Mouse (Mus musculus): ENCODE data around the gene Gng3. TPM values are rescaled to one million over a fixed set of nuclear protein-coding genes. Genes with fewer than 3 reads are reported as not detected.

Gng3 gene
- not detected for polyA plus RNA-seq (2014; fragmentation: Illumina TruSeq; extraction: RNeasy Lipid Tissue Mini Kit (QIAGEN cat#74804); ENCODE audit: low read depth, low replicate concordance)

DNA sequence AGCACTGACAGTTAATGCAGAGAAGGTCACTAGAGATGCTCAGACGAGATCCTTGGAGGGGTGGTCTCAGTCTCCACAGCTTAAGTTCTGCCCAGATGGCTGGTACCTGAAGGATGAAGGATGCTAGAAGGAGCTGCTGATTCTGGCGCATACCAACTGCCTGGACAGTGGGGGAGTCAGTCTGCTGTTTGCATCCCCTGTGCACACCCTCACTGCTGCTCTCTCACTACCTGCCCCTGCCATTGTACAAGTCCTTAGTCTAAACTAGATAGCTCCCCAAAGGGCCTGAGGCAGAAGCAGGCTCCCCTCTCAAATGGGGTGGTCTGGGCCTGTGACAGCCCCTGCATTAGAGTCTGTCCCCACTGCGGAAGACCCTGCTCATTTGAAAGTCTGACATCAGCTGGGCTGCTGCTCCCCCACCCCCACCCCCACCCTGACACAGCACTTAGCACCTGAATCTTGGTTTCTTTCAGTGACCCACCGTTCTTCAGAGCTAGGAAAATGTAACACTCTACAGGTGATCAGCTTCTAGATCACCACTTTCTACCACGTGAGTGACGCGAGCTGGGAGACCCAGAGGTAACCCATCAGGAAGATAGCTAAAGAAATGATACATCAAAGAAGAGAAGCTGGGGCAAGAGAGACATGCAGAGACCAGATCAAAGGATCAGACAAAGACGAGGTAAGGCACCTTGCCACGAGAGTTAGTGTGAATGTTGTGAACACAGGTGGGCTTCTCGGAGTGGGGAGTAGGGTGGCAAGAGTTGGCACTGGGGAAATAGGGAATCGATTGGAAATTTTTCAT is at the start of gene Gng3:
Gene Gng3, minus strand, starts transcription at position 92 of the 805 bp plus-strand sequence.

DNA sequence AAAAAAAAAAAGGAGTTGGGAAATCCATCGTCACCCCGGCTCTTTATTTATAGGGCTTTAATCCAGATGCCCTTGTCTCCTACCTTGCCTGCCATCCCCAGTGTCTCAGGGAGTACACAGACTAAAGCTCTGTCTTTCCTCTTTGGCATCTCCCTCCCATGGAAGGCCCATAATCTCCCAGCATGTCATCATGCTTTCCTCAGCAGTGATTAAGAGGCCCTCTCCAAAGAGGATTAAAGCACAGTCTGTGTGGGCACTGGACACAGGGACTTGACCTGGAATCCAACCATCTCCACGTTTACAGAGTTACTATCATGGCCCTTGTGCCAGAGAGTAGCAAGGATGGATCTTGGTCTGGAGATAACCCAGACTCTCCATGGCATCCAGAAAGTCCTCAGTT is 44.6 kb upstream of the Gng3 start, which contains the start of the genes Lbhd1 and Gm49403:
Gene Lbhd1, plus strand, starts transcription at position 117 of the 400 bp plus-strand sequence.
Gene Gm49403, plus strand, starts transcription at position 315 of the 400 bp plus-strand sequence.

DNA sequence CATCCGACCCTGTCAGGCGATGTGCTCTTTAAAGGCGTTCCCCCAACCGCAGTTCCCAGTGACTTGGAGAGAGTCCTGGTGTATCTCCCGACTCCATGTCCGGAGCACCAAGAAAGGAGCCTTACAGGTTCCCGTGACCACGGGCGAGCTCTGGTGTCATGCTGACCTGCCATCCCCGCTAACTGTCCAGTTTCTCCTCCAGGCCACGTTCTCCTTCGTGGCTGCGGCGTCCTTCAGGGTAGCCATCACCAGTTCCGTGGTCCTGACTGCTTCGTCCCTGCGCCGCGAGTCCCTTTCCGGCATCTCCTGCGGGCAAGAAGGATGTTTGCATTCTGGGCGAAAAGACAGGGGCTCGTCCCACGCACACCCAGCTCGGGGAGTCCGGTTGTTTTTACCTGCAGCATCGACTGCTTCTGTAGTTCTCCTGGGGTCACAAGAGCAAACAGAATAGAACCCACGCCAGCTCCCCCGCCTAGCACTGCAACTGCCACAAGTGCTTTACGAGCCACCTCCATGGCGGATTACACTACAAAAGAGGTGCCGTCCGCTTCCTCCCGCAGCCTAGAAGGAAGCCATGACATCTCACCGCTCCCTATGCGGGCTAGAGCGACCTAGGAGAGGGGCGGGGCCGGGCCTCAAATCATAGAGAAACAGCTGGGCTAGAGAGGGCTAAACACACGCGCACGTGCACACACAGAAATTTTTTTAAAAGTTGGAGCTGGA is 41.5 kb upstream of the Gng3 start, which contains the start of gene Uqcc3:
Gene Uqcc3, minus strand, starts transcription at position 613 of the 723 bp plus-strand sequence.

DNA sequence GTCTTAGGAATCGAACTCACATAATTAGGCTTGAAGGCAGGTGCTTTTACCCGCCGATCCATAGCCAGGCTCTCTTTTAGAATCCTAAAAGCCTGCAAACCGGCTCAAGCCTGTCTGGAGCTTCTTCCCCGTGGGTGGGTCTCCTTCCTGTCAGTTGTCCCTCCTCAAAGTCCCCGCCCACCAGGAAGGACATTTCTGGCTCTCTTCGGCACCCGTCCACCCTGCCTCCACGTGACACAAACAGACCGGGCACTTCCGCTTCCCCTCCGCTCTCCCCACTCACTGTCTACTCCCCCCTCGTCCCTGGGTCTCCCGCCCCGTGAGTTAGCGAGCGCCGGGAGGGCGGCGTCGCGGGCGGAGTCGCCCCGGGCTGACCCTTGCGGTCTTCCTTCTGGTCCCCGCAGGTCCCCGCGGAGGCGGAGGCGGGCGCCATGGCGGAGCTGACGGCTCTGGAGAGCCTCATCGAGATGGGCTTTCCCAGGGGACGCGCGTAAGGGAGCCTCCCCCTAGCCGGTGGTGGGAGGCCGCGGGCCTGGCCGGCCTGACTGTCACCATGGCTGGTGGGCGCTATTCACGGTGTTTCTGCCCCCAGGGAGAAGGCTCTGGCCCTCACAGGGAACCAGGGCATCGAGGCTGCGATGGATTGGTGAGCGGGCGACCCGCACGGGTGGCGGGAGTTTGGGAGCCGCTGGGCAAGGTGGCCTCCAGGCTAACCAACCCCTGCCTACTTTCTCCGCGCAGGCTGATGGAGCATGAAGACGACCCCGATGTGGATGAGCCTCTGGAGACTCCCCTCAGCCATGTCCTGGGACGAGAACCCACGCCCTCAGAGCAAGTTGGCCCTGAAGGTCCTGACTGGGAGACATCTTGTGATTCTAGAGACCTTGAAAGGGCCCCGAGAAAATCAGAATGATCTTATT is 32.5 kb upstream of the Gng3 start, which contains the start of gene Ubxn1:
Gene Ubxn1, plus strand, starts transcription at position 230 of the 920 bp plus-strand sequence.

DNA sequence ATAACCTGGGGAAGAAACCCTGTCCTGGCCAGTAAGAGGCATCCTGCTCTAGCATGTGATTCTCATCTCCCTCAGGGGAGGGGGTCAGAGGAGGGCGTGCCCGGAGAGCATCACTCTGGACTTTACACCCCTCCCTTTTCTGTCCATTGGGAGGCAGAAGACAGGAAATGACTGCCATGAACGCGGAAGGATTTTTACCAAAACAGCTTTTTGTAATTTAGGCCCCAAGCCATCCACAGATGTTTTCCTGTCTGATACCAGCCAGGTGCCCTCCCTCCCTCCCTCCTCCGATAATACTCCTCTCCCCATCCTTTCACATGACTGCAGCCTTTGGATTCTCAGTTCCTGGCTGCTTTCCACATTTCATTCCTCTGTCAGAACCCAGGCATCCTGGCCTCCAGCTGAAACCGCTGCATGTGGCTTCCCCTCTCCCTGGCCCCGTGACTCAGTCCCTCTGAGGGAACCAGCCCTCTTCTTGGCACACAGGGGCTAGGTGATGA is 11.5 kb upstream of the Gng3 start, which contains the start of gene Lrrn4cl:
Gene Lrrn4cl, plus strand, starts transcription at position 367 of the 500 bp plus-strand sequence.

DNA sequence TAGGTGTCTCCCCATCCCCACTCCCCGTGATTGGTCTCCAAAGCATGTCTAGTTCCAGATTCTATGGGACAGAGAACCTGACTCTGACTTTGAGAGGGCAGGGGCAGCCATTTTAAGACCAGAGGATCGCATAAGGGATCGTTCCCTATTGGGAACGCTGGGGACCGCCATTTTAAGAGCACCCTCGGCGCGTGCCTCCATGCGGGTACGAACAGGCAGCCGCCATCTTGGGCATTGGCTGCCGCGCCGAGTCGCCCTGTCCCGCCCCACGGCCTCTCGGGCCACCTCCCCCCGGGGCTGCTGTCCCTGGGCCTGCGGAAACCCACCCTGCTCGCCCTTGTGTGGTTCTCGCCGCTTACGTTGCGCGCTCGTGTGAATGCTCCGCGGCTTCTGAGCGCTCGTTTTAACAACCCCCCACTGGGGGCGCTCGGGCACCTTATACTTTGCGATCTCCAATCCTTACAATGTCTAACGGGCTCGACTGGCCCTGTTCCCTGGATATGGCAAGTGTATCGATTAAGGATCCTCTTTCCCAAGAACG is 1.7 kb downstream of the Gng3 start, which contains the start of gene Bscl2:
Gene Bscl2, plus strand, starts transcription at position 217 of the 541 bp plus-strand sequence.

DNA sequence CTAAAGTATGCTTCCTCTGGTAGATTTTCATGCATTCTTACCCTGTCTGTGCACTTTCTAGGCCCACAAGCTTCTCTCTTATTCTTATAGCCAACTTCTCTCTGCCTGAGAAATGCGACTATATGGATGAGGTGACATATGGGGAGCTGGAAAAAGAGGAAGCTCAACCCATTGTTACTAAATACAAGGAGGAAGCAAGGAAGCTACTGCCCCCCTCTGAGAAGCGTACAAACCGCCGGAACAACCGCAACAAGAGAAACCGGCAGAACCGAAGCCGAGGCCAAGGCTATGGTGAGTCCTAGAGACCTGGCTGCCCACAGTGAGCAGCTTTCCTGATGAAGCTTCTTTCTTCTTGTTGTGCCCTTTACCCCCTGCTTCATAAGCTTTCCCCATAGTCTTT is 9.3 kb downstream of the Gng3 start, which contains the start of gene AC129217.1:
Gene AC129217.1, plus strand, starts transcription at position 114 of the 400 bp plus-strand sequence.

DNA sequence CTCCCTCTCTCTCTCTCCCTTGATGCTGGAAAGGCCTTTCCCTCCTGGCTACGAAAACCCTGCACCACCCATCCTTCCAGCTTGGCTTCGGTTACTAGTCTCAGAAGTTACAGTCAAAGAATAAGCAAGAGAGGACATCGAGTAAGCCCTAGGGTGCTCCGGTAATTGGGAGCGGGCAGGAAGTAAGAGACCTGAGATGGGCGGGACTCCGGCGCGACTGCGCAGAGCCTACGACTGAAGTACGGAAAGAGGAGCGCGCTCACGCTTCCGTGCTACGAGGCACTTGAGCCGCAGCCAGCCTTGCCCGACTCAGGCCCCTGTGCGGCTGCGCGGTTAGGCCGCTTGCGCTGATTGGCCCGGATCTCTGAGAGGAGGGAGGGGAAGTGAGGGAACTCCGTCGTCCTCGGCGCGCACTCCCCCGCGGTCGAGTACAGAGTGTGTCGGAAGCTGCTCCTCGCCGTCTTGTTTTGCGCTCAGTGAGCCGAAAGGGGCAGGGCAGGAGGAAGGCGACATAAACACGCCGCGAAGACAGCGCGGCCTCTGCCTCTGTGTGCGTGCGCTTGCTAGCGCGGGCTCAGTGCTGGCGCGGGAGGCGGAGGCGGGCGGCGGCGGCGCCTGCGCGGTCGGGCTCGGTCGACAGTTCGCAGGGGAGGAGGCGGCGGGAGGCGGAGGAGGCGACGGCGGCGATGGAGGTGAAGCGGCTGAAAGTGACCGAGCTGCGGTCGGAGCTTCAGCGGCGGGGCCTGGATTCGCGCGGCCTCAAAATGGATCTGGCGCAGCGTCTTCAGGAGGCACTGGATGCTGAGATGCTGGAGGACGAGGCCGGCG is 19.2 kb downstream of the Gng3 start, which contains the start of gene Hnrnpul2:
Gene Hnrnpul2, plus strand, starts transcription at position 415 of the 828 bp plus-strand sequence.

DNA sequence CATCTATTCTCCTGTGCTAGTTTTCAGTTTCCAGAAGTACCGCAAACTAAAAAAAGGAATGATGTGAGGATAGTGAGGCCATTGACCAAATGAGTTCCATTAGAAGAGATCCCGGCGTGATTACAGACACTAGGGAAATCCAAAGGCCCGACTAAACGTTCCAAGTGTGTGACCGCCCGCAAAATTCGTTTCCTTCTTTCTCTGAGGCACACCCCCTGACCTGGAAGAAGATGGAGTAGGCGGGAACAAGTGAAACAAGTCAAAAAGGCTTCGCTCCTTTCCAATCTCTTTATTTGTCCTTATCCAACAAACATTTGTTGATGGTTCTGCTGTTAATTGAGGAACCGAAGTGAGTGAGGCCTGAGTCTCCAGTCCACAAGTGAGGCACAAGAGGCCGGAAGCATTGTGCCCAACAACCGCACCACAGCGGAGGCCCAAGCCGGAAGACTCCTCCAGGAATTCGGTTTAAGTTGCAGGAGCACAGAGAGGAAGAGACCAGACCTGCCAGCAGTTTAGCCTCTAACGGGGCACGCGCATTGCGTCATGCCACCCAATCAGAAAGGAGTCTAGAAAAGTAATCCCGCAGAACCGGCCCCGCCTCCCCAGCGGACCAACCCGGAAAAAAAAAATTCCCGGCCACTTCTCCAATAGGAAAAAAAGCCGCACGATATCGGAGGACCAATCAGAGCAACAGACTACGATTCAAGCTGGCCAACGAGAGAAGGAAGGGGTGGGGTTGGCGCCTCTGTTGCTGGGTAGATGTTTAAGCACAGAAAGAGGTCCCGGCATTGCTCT is 20.0 kb downstream of the Gng3 start, which contains the start of gene Ttc9c:
Gene Ttc9c, minus strand, starts transcription at position 533 of the 795 bp plus-strand sequence.

DNA sequence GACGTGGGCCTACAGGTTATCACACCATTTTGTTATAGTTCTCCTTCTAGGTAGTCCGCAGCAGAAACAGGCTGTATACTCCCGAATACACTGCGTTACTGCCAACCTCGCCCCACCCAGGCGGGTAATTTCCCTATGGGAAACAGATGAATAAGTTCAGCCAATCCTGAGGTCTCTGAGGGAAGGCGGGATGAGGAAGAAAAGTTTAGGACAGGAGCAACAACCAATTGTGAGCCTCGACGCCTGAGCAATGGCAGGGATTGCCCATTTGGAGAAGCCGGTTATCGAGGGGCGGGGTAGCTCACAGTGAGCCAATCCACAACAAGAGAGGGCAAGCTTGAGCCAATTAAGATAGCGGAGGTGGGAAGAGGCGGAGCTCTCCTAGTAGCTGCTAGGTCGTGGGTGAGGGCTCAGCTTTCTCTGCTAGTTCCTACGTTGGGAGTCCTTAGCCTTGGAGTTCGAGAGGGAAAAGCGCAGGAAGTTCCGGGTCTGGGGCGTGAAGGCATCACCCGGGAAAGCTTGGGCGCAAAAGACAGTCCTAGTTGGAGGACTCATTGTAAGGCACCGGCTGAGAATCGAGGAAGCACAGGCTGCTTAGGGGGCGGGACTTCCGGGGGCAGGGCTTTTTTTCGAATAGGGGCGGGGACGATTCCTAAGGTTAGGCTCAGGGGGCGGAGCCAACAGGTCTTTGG is 36.7 kb downstream of the Gng3 start, which contains the start of gene Zbtb3:
Gene Zbtb3, plus strand, starts transcription at position 426 of the 692 bp plus-strand sequence.

DNA sequence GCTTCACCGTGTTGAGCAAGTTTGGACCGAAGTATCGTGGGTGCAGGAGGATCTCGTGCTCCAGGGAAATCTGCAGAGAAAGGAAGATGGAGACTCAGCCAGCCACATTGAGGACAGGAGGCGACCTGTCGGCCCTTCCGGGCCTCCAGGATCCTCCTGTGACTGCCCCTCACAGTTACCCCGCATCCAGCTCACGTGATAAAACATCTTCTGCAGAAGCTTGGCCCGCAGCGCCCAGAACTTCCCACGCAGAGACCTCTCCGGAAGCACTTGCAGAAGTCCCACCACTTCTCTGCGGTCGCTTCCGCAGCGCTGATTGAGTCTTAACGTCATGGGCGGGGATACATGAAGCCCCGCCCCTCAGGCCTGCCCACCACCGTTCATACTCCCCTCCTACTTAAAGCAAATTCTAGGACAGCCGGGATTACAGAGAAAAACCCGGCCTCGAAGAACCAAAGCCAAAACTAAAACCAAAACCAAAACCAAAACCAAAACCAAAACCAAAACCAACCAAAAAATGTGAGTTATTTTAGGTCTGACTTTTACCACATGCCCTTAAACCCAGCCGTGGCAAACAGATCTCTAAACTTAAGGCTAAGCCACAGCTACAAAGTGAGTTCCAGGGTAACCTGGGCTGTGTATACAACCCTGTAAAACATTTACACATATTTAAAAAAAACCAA is 40.6 kb downstream of the Gng3 start, which contains the start of gene Polr2g:
Gene Polr2g, minus strand, starts transcription at position 314 of the 683 bp plus-strand sequence.

Other genes with a start within 250 kb of the Gng3 start
- 0.65 TPM for gene Slc22a8, start 247.9 kb downstream of the Gng3 start, polyA plus RNA-seq (2014; fragmentation: Illumina TruSeq; extraction: RNeasy Lipid Tissue Mini Kit (QIAGEN cat#74804); ENCODE audit: low read depth, low replicate concordance)
- gene Slc22a6, start 221.2 kb downstream of the Gng3 start, polyA plus RNA-seq (2014; fragmentation: Illumina TruSeq; extraction: RNeasy Lipid Tissue Mini Kit (QIAGEN cat#74804); ENCODE audit: low read depth, low replicate concordance): not detected
- gene Chrm1, start 175.4 kb downstream of the Gng3 start, polyA plus RNA-seq (2014; fragmentation: Illumina TruSeq; extraction: RNeasy Lipid Tissue Mini Kit (QIAGEN cat#74804); ENCODE audit: low read depth, low replicate concordance): not detected
- gene Slc3a2, start 115.8 kb downstream of the Gng3 start, polyA plus RNA-seq (2014; fragmentation: Illumina TruSeq; extraction: RNeasy Lipid Tissue Mini Kit (QIAGEN cat#74804); ENCODE audit: low read depth, low replicate concordance): 53.3 TPM
- 21.9 TPM for gene Wdr74, start 103.4 kb downstream of the Gng3 start, polyA plus RNA-seq (2014; fragmentation: Illumina TruSeq; extraction: RNeasy Lipid Tissue Mini Kit (QIAGEN cat#74804); ENCODE audit: low read depth, low replicate concordance)
- gene 1700092M07Rik, start 98.5 kb downstream of the Gng3 start, polyA plus RNA-seq (2014; fragmentation: Illumina TruSeq; extraction: RNeasy Lipid Tissue Mini Kit (QIAGEN cat#74804); ENCODE audit: low read depth, low replicate concordance): not detected
- gene Stx5a, start 97.8 kb downstream of the Gng3 start, polyA plus RNA-seq (2014; fragmentation: Illumina TruSeq; extraction: RNeasy Lipid Tissue Mini Kit (QIAGEN cat#74804); ENCODE audit: low read depth, low replicate concordance): 51.6 TPM
- 80.9 TPM for gene Nxf1, start 82.1 kb downstream of the Gng3 start, polyA plus RNA-seq (2014; fragmentation: Illumina TruSeq; extraction: RNeasy Lipid Tissue Mini Kit (QIAGEN cat#74804); ENCODE audit: low read depth, low replicate concordance)
- gene Tmem223, start 68.2 kb downstream of the Gng3 start, polyA plus RNA-seq (2014; fragmentation: Illumina TruSeq; extraction: RNeasy Lipid Tissue Mini Kit (QIAGEN cat#74804); ENCODE audit: low read depth, low replicate concordance): 132 TPM
- 18.0 TPM for gene Tmem179b, start 64.7 kb downstream of the Gng3 start, polyA plus RNA-seq (2014; fragmentation: Illumina TruSeq; extraction: RNeasy Lipid Tissue Mini Kit (QIAGEN cat#74804); ENCODE audit: low read depth, low replicate concordance)
- 4.8 TPM for gene Taf6l, start 52.8 kb downstream of the Gng3 start, polyA plus RNA-seq (2014; fragmentation: Illumina TruSeq; extraction: RNeasy Lipid Tissue Mini Kit (QIAGEN cat#74804); ENCODE audit: low read depth, low replicate concordance)
- gene Polr2g, start 40.6 kb downstream of the Gng3 start, polyA plus RNA-seq (2014; fragmentation: Illumina TruSeq; extraction: RNeasy Lipid Tissue Mini Kit (QIAGEN cat#74804); ENCODE audit: low read depth, low replicate concordance): 84.7 TPM
- 1.9 TPM for gene Zbtb3, start 36.6 kb downstream of the Gng3 start, polyA plus RNA-seq (2014; fragmentation: Illumina TruSeq; extraction: RNeasy Lipid Tissue Mini Kit (QIAGEN cat#74804); ENCODE audit: low read depth, low replicate concordance)
- 19.7 TPM for gene Ttc9c, start 19.9 kb downstream of the Gng3 start, polyA plus RNA-seq (2014; fragmentation: Illumina TruSeq; extraction: RNeasy Lipid Tissue Mini Kit (QIAGEN cat#74804); ENCODE audit: low read depth, low replicate concordance)
- 53.1 TPM for gene Hnrnpul2, start 19.2 kb downstream of the Gng3 start, polyA plus RNA-seq (2014; fragmentation: Illumina TruSeq; extraction: RNeasy Lipid Tissue Mini Kit (QIAGEN cat#74804); ENCODE audit: low read depth, low replicate concordance)
- gene AC129217.1, start 9.4 kb downstream of the Gng3 start, polyA plus RNA-seq (2014; fragmentation: Illumina TruSeq; extraction: RNeasy Lipid Tissue Mini Kit (QIAGEN cat#74804); ENCODE audit: low read depth, low replicate concordance): not detected
- gene Bscl2, start 1.7 kb downstream of the Gng3 start, polyA plus RNA-seq (2014; fragmentation: Illumina TruSeq; extraction: RNeasy Lipid Tissue Mini Kit (QIAGEN cat#74804); ENCODE audit: low read depth, low replicate concordance): 28.4 TPM
- gene Lrrn4cl, start 11.6 kb upstream of the Gng3 start, polyA plus RNA-seq (2014; fragmentation: Illumina TruSeq; extraction: RNeasy Lipid Tissue Mini Kit (QIAGEN cat#74804); ENCODE audit: low read depth, low replicate concordance): 3.0 TPM
- 129 TPM for gene Ubxn1, start 32.3 kb upstream of the Gng3 start, polyA plus RNA-seq (2014; fragmentation: Illumina TruSeq; extraction: RNeasy Lipid Tissue Mini Kit (QIAGEN cat#74804); ENCODE audit: low read depth, low replicate concordance)
- gene Uqcc3, start 41.7 kb upstream of the Gng3 start, polyA plus RNA-seq (2014; fragmentation: Illumina TruSeq; extraction: RNeasy Lipid Tissue Mini Kit (QIAGEN cat#74804); ENCODE audit: low read depth, low replicate concordance): 58.9 TPM
- 0.76 TPM for gene Lbhd1, start 44.5 kb upstream of the Gng3 start, polyA plus RNA-seq (2014; fragmentation: Illumina TruSeq; extraction: RNeasy Lipid Tissue Mini Kit (QIAGEN cat#74804); ENCODE audit: low read depth, low replicate concordance)
- gene Gm49403, start 44.7 kb upstream of the Gng3 start, polyA plus RNA-seq (2014; fragmentation: Illumina TruSeq; extraction: RNeasy Lipid Tissue Mini Kit (QIAGEN cat#74804); ENCODE audit: low read depth, low replicate concordance): not detected
- 33.7 TPM for gene 1810009A15Rik, start 49.7 kb upstream of the Gng3 start, polyA plus RNA-seq (2014; fragmentation: Illumina TruSeq; extraction: RNeasy Lipid Tissue Mini Kit (QIAGEN cat#74804); ENCODE audit: low read depth, low replicate concordance)
- gene Gm49416, start 49.7 kb upstream of the Gng3 start, polyA plus RNA-seq (2014; fragmentation: Illumina TruSeq; extraction: RNeasy Lipid Tissue Mini Kit (QIAGEN cat#74804); ENCODE audit: low read depth, low replicate concordance): not detected
- 8.8 TPM for gene Ints5, start 53.8 kb upstream of the Gng3 start, polyA plus RNA-seq (2014; fragmentation: Illumina TruSeq; extraction: RNeasy Lipid Tissue Mini Kit (QIAGEN cat#74804); ENCODE audit: low read depth, low replicate concordance)
- 55.4 TPM for gene Ganab, start 58.9 kb upstream of the Gng3 start, polyA plus RNA-seq (2014; fragmentation: Illumina TruSeq; extraction: RNeasy Lipid Tissue Mini Kit (QIAGEN cat#74804); ENCODE audit: low read depth, low replicate concordance)
- 39.6 TPM for gene B3gat3, start 81.2 kb upstream of the Gng3 start, polyA plus RNA-seq (2014; fragmentation: Illumina TruSeq; extraction: RNeasy Lipid Tissue Mini Kit (QIAGEN cat#74804); ENCODE audit: low read depth, low replicate concordance)
- 19.5 TPM for gene Rom1, start 90.2 kb upstream of the Gng3 start, polyA plus RNA-seq (2014; fragmentation: Illumina TruSeq; extraction: RNeasy Lipid Tissue Mini Kit (QIAGEN cat#74804); ENCODE audit: low read depth, low replicate concordance)
- 11.8 TPM for gene Eml3, start 90.4 kb upstream of the Gng3 start, polyA plus RNA-seq (2014; fragmentation: Illumina TruSeq; extraction: RNeasy Lipid Tissue Mini Kit (QIAGEN cat#74804); ENCODE audit: low read depth, low replicate concordance)
- gene Mta2, start 102.7 kb upstream of the Gng3 start, polyA plus RNA-seq (2014; fragmentation: Illumina TruSeq; extraction: RNeasy Lipid Tissue Mini Kit (QIAGEN cat#74804); ENCODE audit: low read depth, low replicate concordance): 34.6 TPM
- gene Tut1, start 114.7 kb upstream of the Gng3 start, polyA plus RNA-seq (2014; fragmentation: Illumina TruSeq; extraction: RNeasy Lipid Tissue Mini Kit (QIAGEN cat#74804); ENCODE audit: low read depth, low replicate concordance): 9.8 TPM
- gene Eef1g, start 127.8 kb upstream of the Gng3 start, polyA plus RNA-seq (2014; fragmentation: Illumina TruSeq; extraction: RNeasy Lipid Tissue Mini Kit (QIAGEN cat#74804); ENCODE audit: low read depth, low replicate concordance): 285 TPM
- 84.3 TPM for gene Ahnak, start 150.1 kb upstream of the Gng3 start, polyA plus RNA-seq (2014; fragmentation: Illumina TruSeq; extraction: RNeasy Lipid Tissue Mini Kit (QIAGEN cat#74804); ENCODE audit: low read depth, low replicate concordance)
- gene Scgb1a1, start 248.8 kb upstream of the Gng3 start, polyA plus RNA-seq (2014; fragmentation: Illumina TruSeq; extraction: RNeasy Lipid Tissue Mini Kit (QIAGEN cat#74804); ENCODE audit: low read depth, low replicate concordance): not detected